Mouse (Mus musculus) cortical plate, adult 2 months (tissue): Measurements from ENCODE around the gene Zfp809.

Experiments used
- CTCF ChIP-seq: fragments of 200-500 bp; IDR thresholded peaks from 2 replicates; pipeline ENCODE4 v1.5.1; 2011; ENCODE audit warnings: mild to moderate bottlenecking, control low read depth, low read length; ENCODE audit not compliant: insufficient read depth; ENCODE audit errors: extremely low read depth
- POLR2A ChIP-seq: fragments of 200-500 bp; IDR thresholded peaks from 2 replicates; pipeline ENCODE4 v1.6.1; 2011; ENCODE audit warnings: mild to moderate bottlenecking, low read length, control low read depth; ENCODE audit not compliant: insufficient read depth; ENCODE audit errors: extremely low read depth

DNA sequence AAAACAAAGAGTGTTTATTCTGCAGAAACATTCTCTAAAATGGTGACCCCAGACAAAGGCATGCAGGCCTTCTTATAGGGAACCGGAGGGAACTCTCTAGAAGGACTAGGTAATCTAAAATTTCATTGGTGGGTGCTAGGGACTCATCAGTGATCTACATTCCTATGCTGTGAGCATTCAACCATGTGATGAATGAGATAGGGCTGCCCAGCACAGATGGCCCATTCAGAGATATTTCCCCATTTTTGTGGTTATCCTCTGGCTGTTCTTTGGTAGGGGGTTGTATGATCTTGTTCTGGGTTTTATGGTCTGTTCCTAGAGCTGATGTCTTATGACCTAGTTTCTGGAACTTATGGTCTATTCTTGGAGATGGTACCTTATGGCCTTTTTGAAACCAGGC lies 43.4 kb downstream of the Zfp809 start:
- TF ChIP-seq POLR2A = no peak
- no peak for TF ChIP-seq CTCF
